Mouse (Mus musculus): ENCODE results near the gene Mllt6. TPM values are rescaled to one million over a fixed set of nuclear protein-coding genes. Genes with fewer than 3 reads are reported as not detected.
A peak's percentile ranks its signal among the peaks of the same experiment; 100 is the strongest.

The Mllt6 gene
- total and polyA plus RNA-seq, 3 experiments = 24.3 to 55.6 (median 43.0) TPM

DNA sequence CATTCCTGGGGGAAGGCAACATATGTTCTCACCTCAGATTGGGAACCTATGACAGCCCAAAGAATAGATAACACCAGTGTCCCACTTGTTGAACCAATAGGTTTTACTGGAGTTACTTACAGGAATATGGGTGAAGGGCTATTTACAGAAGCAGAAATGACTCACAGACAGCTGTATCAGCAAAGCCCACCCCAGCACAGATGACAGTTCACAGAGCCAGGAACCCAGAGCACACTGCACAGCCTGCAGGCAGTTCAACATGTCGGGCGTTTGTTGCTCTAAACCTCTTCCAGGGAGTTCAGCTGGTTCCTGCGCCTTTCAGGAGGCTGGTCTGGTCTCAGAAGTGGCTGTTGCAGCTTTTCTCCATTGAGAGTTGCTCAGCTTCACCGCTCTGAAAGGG is 47.9 kb upstream of the Mllt6 start:
- Histone ChIP-seq H3K4me1 (ENCODE audit: control insufficient read depth in 1 of 2, insufficient read depth in 2 of 2) (peaks cover 5 to 12% of the 10 kb centered on the region in 2 experiments; a peak in 3 of 4 replicates), H3K4me2 (ENCODE audit: insufficient read depth, low read depth, poor library complexity, severe bottlenecking) (no peak overlapping the region), H3K27me3 (replicated peaks) (peaks cover 47% of the 10 kb centered on the region), H3K9me3 (replicated peaks; ENCODE audit: low read length) (no peaks in the 10 kb centered on the region), H3K79me2 (replicated peaks; ENCODE audit: control insufficient read depth, extremely low read depth, insufficient read depth, poor library complexity, severe bottlenecking) (no peaks in the 10 kb centered on the region), H3K9ac (ENCODE audit: insufficient read depth, low read depth) (no peak overlapping the region), H3K27ac (ENCODE audit: insufficient read depth, low read depth) (no peak overlapping the region), H3K36me3 (replicated peaks in 1 of 2; ENCODE audit: control insufficient read depth in 1 of 2, insufficient read depth in 1 of 2, low read length in 1 of 2) (no peaks in the 10 kb centered on the region), H3K4me3 (replicated peaks in 1 of 3; ENCODE audit: low read depth in 2 of 3, low read length in 2 of 3, poor library complexity in 1 of 3) (no peak overlapping the region)
- in situ Hi-C loops (cut with MboI; ENCODE audit: low pct_ligation_motif_present, low pct_unique_long_range_greater_than_20kb, low sequenced_read_pairs) = no loop called here
- dilution Hi-C loops (cut with MboI; ENCODE audit: extremely low pct_ligation_motif_present, extremely low pct_unique_long_range_greater_than_20kb, low sequenced_read_pairs) = no loop called here
- no peak for DNase-seq (ENCODE audit: extremely low read depth)
- TF ChIP-seq MAZ (IDR thresholded peaks at IDR 0.05; ENCODE audit: low read depth, low read length) (no peak), NELFE (IDR thresholded peaks at IDR 0.05; ENCODE audit: low read depth, low read length) (no peak), POLR2AphosphoS2 (IDR thresholded peaks at IDR 0.05; ENCODE audit: low read depth, low read length) (no peak), SMC3 (IDR thresholded peaks at IDR 0.05; ENCODE audit: low read depth, low read length) (no peak), MAX (IDR thresholded peaks at IDR 0.05; ENCODE audit: low read length) (no peak), JUN (IDR thresholded peaks at IDR 0.05; ENCODE audit: insufficient read depth, low read depth, low read length) (no peak), RAD21 (IDR thresholded peaks at IDR 0.05; ENCODE audit: low read depth, low read length) (no peak), MEF2A (IDR thresholded peaks at IDR 0.05; ENCODE audit: borderline replicate concordance, low read depth, low read length) (no peak), JUND (conservative IDR thresholded peaks at IDR 0.05; ENCODE audit: low read depth, low read length) (no peak), PAX5 (IDR thresholded peaks at IDR 0.05; ENCODE audit: low read length) (no peak), ZC3H11A (IDR thresholded peaks at IDR 0.05; ENCODE audit: low read depth, low read length) (no peak), GABPA (IDR thresholded peaks at IDR 0.05; ENCODE audit: insufficient replicate concordance, low read depth, low read length) (no peak), IRF4 (IDR thresholded peaks at IDR 0.05; ENCODE audit: low read depth, low read length) (no peak)

- Histone ChIP-seq H3K4me2 (ENCODE audit: insufficient read depth, low read depth, poor library complexity, severe bottlenecking) (no peak overlapping the region), H3K4me1 (ENCODE audit: control insufficient read depth in 1 of 2, insufficient read depth in 2 of 2) (peaks cover 9 to 18% of the 10 kb centered on the region in 2 experiments), H3K79me2 (replicated peaks; ENCODE audit: control insufficient read depth, extremely low read depth, insufficient read depth, poor library complexity, severe bottlenecking) (no peaks in the 10 kb centered on the region), H3K27ac (ENCODE audit: insufficient read depth, low read depth) (no peak overlapping the region), H3K9ac (ENCODE audit: insufficient read depth, low read depth) (no peak overlapping the region), H3K9me3 (replicated peaks; ENCODE audit: low read length) (peaks cover 3% of the 10 kb centered on the region), H3K36me3 (replicated peaks in 1 of 2; ENCODE audit: control insufficient read depth in 1 of 2, insufficient read depth in 1 of 2, low read length in 1 of 2) (no peaks in the 10 kb centered on the region), H3K27me3 (replicated peaks) (peaks cover 32% of the 10 kb centered on the region), H3K4me3 (replicated peaks in 1 of 3; ENCODE audit: low read depth in 2 of 3, low read length in 2 of 3, poor library complexity in 1 of 3) (no peak overlapping the region)
- dilution Hi-C loops (cut with MboI; ENCODE audit: extremely low pct_ligation_motif_present, extremely low pct_unique_long_range_greater_than_20kb, low sequenced_read_pairs) (no loop called here), in situ Hi-C loops (cut with MboI; ENCODE audit: low pct_ligation_motif_present, low pct_unique_long_range_greater_than_20kb, low sequenced_read_pairs) (no loop called here)
- TF ChIP-seq MAX (IDR thresholded peaks at IDR 0.05; ENCODE audit: low read length) = peak; percentile 44
- TF ChIP-seq ELF1 (IDR thresholded peaks at IDR 0.05; ENCODE audit: low read depth, low read length) = no peak
- TF ChIP-seq MAZ (IDR thresholded peaks at IDR 0.05; ENCODE audit: low read depth, low read length) = 0 out of 2 replicates have a peak, but pooled peaks have one; percentile 30
- peak; percentile 45; the same call in 1 of the 2 replicates for TF ChIP-seq IRF4 (IDR thresholded peaks at IDR 0.05; ENCODE audit: low read depth, low read length)
- TF ChIP-seq MAFK (IDR thresholded peaks at IDR 0.05; ENCODE audit: insufficient replicate concordance, low read length) = peak; percentile 67; the same call in 1 of the 2 replicates
- no peak for TF ChIP-seq RCOR1 (conservative IDR thresholded peaks at IDR 0.05; ENCODE audit: low read depth, low read length)
- TF ChIP-seq CTCF (conservative IDR thresholded peaks at IDR 0.05 in 1 of 2, IDR thresholded peaks at IDR 0.05 in 1 of 2; ENCODE audit: low read depth in 2 of 2, low read length in 2 of 2) = no peak
- TF ChIP-seq ZC3H11A (IDR thresholded peaks at IDR 0.05; ENCODE audit: low read depth, low read length) = no peak
- no peak for TF ChIP-seq RAD21 (IDR thresholded peaks at IDR 0.05; ENCODE audit: low read depth, low read length)
- TF ChIP-seq BHLHE40 (IDR thresholded peaks at IDR 0.05; ENCODE audit: low read depth, low read length) = peak; percentile 86
- no peak for TF ChIP-seq HCFC1 (IDR thresholded peaks at IDR 0.05; ENCODE audit: low read depth, low read length)
- no peak for TF ChIP-seq E2F4 (IDR thresholded peaks at IDR 0.05; ENCODE audit: insufficient replicate concordance, low read depth, low read length)
- TF ChIP-seq MYC (IDR thresholded peaks at IDR 0.05; ENCODE audit: low read depth, low read length) = 0 out of 2 replicates have a peak, but pooled peaks have one; percentile 21
- no peak for TF ChIP-seq ZKSCAN1 (IDR thresholded peaks at IDR 0.05; ENCODE audit: borderline replicate concordance, low read depth, low read length)
- no peak for TF ChIP-seq MXI1 (IDR thresholded peaks at IDR 0.05; ENCODE audit: low read depth, low read length)
- 0 out of 2 replicates have a peak, but pooled peaks have one; percentile 6 for TF ChIP-seq JUN (IDR thresholded peaks at IDR 0.05; ENCODE audit: insufficient read depth, low read depth, low read length)
- peak; percentile 34 for DNase-seq (ENCODE audit: extremely low read depth)
Observed at GRCm38 (mm10) chr11:97618368-97618767, 44.8 kb upstream of the Mllt6 start.
